Mouse (Mus musculus): ENCODE data around the gene Frat2.

- TF ChIP-seq CTCF (IDR thresholded peaks at IDR 0.05; ENCODE audit: control insufficient read depth, insufficient read depth, low read length) (no peak), POLR2A (IDR thresholded peaks at IDR 0.05; ENCODE audit: borderline replicate concordance, control insufficient read depth, low read depth, low read length) (no peak)
These were observed 50.4 kb downstream of the Frat2 start for GRCm38 (mm10) chr19:41797536-41797935.
